Mouse (Mus musculus): ENCODE results near the gene Sun1.
A peak's percentile ranks its signal among the peaks of the same experiment; 100 is the strongest.

Sun1 gene

DNA sequence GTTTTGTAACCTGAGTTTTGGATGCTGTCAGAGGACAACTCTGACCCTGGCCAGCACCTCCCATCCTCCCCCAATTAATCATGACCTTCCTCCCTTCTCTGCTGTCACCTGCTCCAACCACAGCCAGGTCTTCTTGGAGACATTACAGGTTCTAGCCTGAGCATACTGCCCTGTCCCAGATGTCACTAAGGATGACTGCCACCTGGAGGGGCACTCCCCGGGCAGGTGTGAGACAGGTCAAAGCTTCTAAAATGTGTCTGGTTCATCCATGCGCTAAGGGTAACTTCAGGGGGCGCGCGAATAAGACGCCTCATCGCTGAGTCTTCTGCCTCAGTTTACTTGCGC lies 51.3 kb downstream of the Sun1 start:
- no peak for DNase-seq (ENCODE audit: low spot score in 2 of 2)

DNA sequence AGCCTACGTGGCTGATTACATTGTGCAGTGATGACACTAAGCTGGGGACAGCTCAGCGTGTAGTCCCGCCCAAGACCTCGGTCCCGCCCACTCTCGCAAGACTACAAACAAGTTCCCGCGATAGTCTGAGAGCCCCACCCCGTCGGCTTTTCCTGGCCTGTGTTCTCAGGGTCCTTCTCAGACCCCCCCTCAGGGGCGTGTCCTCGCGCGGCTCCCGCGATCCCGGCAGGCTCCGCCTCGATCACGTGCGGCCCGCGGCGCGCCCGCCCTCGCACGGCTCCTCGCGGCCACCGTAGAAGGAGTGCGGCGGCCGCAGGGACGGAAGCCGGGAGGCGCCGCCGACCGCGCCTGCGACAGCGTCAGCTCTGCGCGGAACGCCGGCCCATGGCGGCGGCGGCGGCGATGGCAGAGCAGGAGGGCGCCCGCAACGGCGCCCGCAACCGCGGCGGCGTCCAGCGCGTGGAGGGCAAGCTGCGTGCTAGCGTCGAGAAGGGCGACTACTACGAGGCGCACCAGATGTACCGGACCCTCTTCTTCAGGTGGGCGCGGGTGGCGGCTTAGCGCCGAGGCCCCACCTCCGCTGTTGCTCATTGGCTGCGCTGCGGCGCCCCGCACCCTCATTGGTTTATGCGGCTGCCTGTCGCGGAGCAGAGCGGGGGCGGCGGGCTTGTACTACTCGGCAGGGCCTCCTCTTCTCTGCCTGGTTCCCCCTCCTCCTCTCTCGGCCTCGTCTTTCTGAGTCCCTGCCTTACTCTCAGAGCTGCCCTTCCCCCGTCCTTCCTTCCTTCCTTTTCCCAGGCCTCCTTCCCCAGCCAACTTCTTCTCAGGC lies 51.9 kb downstream of the Sun1 start, which contains the start of gene Get4:
TSS of gene Get4 (plus strand) at position 244 of the 829 bp plus-strand sequence.
- DNase-seq (ENCODE audit: low spot score in 2 of 2) = peak; percentile 95 to 99

DNA sequence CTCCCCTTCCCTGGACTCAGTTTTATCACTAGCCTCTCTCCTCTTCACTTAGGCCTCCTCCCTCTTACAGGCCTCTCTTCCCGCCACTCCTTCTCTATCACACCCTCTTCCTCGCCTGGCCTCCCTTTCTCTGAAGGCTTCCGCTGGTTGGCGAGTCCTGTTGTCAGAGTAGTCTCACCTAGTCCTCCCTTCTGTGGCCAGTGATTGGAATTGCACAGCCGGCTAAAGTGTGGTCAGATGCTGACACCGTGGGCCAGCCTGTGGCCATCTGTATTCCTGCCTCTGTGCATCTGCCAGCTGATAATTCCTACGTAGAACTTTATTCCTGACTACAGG lies 52.4 kb downstream of the Sun1 start:
- peak in 1 of 2 experiments; percentile 56 for DNase-seq (ENCODE audit: low spot score in 2 of 2)

DNA sequence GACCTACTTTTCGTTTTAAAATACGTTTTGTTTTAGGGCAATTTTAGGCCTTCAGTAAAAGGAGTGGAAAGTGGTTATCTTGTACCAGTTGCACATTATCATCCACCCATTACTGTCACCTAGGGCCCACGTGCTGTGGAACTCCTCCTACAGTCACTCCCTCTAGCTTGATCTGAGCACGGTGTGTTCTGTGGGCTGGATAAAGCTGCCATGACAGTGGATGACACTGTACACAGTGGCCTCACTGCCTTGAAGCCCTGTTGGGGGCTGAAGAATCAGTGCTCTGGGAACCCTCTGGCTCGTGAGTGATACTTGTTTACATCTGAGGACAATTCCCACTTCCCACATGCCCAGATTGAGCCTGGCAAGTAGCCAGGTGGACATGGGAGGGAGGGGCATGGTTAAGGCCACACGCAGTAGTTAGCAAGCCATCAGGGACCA lies 52.9 kb downstream of the Sun1 start:
- peak; percentile 36 to 53 for DNase-seq (ENCODE audit: low spot score in 2 of 2)

DNA sequence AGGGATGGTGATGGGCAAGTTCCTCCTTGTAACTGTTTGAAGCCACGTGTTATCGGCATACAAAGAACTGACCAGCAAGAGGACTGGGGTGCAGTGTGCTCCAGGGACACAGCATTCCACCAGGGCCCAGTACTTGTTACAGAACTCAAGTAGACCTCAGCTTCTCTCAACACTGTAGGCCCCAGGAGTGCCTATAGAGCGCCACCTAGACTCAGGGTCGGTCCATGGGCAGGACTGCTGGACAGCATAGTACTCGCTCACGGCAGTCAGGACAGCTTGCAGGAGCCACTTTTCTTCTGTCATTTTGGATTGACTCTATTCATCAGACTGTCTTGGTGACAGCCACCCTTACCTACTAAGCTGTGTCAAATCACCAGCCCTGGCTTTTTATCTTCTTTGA lies 54.5 kb downstream of the Sun1 start:
- no peak for DNase-seq (ENCODE audit: low spot score in 2 of 2)

DNA sequence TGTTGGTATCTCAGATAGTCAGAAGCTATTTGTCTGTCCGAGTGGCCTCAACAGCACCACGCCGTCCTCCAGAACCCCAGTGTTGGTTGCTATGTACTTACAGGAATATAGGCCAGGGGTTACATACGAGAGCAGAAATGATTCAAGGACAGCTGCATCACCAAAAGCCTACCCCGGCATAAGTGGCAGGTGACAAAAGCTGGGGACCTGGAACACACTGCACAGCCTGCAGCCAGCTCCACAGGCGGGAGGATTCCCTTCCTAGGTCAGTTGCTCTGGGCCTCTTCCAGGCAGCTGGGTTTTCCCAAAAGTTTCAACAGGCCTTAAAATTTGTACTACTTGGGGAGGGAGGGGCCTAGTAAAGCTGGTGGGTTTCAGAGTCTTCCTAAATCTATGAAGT lies 55.3 kb downstream of the Sun1 start:
- DNase-seq (ENCODE audit: low spot score in 2 of 2) = no peak

DNA sequence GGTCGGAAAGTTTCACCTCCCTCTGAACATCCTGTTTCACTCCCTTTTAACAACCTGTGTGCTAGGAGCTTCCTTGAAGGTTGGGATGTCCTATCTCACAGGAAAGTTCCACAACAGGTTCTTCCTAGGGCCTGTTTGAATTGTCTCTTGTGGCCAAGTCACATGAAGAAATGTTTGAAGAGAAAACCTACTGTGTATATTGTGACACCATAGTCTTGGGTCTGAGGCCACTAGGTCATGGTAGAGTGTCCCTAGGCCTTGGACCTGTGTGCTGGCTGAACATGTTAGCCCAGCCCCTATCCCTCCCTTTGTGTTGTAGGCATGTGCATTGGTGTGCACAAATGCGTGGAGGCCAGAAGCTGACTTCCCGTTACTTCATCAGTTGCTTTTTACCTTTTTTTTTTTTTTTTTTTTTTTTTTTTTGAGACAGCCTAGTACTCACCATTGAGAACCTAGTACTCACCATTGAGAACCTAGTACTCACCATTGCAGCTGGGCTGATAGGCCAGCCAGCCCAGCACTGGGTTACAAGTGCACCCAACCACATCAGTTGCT lies 55.9 kb downstream of the Sun1 start:
- no peak for DNase-seq (ENCODE audit: low spot score in 2 of 2)

DNA sequence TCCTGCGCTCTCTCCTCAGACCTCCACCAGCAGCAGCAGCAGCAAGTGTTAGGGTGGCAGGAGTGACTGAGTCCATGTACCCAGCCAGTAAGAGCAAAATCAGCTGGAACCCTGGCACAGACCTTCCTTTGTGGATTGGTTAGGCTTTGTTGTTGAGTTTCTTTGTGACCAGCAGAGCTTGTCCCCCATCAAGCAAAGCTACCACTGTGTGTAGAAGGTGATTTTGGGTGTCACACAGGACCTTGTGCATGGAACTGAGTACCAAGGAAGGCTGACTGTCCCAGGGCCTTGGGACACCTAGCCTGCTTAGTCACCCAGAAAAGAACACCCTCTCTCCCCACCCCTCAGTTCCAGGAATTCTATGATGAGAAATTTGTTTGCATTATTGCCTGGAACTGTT lies 56.8 kb downstream of the Sun1 start:
- DNase-seq (ENCODE audit: low spot score in 2 of 2) = no peak

DNA sequence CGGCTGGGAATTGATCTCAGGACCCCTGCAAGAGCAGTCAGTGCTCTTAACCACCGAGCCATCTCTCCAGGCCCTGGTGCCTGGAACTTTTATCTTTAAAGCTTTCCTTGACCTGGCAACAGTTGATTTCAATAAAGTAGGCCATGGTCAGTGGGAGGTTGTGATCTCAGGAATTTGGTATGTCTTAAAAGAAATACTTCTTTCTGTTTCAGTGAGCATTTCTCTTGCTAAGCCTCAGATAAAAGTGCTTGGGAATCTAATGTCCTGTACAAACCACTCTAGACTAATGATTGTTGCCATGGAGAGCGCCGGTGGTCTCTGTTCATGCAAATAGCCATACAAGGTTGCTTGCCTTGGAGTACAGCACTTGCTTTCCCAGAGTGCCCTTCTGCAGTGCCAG lies 57.4 kb downstream of the Sun1 start:
- no peak for DNase-seq (ENCODE audit: low spot score in 2 of 2)

DNA sequence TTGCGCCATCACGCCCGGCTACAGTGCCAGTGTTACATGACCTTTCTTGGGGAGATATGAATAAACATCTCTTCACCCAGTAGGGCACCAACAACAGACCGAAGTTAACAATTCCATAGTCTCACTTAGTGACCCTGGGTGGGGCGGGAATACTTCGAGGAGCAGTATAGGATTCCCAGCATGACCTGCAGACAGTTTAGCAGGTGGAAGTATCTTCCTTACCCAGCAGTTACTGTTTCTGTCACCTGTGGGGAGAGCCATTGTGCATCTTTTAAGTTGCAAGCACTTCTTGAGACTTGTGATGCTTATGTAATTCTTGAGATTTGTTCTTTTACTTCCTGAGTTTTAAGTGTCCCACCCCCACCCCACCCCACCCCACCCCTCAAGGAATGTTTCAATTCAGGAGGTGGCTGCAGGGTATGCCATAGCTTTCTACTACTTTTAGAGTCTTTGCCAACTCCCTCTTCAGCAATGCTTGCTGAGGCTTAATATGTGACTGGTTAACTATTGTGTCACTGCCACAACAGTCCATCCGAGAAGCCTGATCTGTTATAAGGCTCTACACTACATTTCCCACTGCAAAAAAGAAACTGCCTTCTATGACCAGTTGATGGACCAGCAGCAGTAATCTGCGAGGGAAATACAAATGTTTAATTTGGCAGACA lies 58.1 kb downstream of the Sun1 start:
- no peak for DNase-seq (ENCODE audit: low spot score in 2 of 2)

DNA sequence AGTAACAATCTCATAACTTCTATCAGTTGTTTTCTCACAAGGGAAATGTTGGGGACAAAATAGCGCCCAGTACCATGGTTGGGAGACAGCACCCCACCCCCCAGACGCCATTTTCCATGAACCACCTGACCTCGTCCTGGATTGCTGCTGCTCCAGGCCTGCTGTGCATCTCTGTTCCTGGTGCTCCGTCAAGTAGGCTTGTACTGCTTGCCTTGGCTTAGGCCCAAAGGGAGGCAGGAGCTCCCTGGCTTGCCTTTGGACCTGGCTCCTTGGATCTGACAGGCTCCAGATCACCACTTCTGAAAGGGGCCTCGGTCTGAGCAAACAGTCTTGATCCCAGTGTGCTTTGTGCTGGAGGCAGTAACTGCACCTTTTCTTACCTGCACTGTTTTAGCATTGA lies 59.4 kb downstream of the Sun1 start:
- peak in 1 of 2 experiments; percentile 12 for DNase-seq (ENCODE audit: low spot score in 2 of 2)

DNA sequence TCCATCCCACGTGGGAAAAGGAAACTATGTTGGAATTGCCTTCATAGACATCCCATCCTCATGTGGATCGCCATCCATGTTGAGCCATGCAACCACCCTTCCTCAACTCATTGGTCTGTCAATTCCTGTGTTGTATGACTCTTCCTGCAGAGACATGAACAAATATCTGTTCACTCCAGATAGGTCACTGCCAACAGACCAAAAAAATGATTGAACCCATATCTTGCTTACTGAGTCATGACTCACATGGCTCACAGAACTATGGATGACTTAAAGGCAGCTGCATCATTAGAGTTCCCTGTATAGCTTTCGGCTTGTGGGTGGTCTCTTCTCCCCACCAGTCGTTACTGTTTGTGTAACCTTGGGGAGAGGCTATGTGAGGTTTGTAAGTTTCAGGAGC lies 61.0 kb downstream of the Sun1 start:
- no peak for DNase-seq (ENCODE audit: low spot score in 2 of 2)

DNA sequence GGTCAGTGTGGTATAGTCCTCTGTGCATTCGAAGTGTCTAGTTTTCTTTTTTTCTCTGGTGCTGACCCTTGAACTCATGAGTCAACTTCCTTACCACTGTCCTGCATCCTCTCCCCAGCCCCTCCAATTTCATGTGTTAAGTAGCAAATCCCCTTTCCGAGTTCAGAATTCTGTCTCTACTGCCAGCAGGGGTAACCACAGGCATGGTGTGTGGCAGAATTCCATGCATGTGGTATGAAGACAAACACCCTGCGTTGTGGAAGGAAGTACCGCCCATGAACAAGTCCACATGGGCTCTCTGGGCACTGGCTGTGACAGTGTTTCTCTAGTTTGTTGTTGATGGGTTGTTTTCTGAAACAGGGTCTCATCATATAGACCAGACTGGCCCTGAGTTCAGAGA lies 67.2 kb downstream of the Sun1 start:
- DNase-seq (ENCODE audit: low spot score in 2 of 2) = no peak

DNA sequence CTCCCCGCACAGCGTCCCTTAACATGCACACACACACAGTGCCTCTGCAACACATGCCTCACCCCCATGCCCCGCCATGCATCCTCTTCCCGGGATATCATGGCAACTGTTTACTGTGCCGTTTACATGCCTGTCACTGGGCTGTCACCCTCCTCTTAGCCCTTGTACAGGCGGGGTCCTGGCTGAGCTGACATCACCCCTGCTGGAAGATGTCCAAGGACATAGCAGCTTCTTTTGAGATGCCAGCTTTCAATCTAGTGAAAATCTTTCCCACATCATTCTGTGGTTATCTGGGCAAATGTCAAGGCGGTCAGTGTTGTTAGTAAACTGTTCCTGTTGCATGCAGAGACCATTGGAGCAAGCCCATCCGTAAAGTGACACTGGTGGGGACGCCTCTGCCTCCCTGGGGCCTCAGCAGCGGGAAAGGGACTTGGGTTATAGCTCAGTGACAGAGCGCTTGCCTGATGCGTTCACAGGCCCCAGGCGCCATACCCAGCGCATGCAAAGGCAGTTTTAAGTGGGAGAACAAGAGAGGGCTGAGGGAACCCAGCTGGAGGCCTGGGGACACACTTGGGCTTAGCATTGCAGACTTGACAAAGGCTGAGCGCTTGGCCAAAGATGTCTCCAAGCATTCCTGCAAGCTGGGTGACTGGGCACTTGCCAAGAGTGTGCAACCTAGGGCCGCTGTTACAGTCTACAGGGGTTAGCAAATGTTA lies 70.5 kb downstream of the Sun1 start:
- peak in 1 of 2 experiments; percentile 15 for DNase-seq (ENCODE audit: low spot score in 2 of 2)

DNA sequence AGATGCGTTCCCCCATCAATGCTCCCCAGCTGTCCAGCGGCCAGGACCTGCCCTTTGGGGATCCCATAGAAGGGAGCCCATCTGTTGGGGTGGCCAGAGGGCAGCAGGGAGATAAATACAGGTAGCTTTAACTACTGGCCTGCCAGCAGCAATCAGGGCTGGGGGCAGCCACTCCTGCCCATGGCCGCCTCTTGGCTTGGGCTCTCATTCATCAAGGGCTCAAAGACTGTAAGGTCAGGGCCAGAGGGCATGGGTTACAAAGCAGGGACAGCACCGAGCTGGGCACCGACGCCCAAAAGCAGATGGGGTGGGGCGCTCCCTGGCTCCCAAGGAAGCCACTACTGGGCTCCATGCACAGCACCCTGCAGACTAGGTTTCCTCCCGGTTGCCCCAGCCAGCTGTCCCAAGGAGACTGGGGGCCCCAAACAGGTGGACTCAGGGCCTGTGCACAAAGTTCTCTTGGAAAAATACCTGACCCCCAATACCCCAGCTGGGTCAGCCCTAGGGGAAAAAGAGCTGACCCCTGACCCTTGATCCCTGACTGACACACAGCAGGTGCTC lies 71.6 kb downstream of the Sun1 start:
- DNase-seq (ENCODE audit: low spot score in 2 of 2) = peak in 1 of 2 experiments; percentile 12

DNA sequence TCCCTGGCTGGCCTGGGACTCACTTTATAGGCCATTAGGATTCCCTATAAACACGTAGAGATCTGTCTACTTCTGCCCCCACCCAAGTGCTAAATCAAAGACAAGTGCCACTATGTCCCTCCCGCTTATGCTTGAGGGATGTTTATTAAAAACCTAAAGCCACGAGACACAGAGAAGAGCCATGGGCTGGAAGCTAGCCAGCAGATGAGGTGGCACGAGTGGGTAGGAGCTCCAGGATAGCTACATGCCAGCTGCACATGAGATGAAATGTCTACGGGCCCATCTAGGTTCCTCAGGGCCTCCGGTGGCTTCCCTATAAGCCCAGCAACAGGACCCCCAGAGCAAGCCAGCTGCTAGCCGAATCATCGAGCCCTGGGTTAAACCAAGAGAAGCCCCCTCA lies 76.8 kb downstream of the Sun1 start:
- DNase-seq (ENCODE audit: low spot score in 2 of 2) = no peak

DNA sequence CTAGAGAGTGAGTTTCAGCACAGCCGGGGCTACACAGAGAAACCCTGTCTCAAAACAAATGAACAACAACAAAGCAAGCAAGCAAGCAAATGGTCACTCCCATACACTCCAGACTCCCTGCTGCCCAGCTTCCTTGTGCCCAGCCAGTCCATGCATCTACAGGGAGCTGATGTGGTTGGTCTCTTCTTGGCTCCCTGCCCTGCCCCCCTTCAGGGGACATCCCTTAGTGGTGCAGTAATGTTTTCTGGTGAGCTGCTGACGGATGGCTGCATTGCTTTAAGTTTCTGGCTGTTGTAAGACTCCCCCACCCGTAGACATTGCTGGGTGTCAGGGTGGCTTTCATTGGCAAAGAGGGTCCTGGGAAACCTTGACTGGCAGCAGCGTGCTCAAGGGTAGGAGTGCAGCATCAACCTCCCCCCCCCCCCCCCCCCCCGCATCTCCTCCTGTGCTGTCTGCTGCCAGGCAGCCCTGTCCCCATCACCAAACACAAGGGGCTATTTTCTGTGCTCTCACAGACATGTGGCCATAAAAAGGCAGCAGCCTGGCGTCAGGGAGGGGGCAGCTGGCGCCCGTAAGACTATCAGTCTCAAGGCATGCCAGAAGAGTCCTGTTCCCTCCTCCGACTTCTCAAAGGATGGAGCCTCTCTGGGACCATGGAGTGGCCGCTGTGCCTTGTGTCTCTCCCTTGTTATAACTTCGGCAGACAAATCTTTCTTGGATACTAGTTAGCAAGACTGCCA lies 81.1 kb downstream of the Sun1 start:
- peak in 1 of 2 experiments; percentile 15 for DNase-seq (ENCODE audit: low spot score in 2 of 2)

DNA sequence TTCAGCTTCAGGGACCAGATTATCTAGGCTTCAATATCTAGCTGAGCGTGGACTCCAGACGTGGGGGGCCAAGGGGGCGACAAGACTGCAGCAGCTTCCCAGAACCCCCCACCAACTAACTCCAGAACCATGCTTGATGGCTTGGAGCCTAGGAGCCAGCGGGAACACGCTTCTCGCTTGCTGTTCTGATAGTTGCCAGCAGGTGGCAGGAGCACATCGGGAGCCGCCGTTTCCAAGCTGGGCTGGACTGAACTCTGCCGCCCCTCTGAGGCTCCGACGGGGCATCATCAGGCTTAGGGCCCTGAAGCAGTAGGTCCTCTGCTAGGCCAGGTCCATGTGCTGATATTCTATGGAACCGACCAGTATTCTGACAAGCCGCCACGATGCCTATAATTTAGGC lies 81.8 kb downstream of the Sun1 start:
- peak; percentile 83 to 88 for DNase-seq (ENCODE audit: low spot score in 2 of 2)

DNA sequence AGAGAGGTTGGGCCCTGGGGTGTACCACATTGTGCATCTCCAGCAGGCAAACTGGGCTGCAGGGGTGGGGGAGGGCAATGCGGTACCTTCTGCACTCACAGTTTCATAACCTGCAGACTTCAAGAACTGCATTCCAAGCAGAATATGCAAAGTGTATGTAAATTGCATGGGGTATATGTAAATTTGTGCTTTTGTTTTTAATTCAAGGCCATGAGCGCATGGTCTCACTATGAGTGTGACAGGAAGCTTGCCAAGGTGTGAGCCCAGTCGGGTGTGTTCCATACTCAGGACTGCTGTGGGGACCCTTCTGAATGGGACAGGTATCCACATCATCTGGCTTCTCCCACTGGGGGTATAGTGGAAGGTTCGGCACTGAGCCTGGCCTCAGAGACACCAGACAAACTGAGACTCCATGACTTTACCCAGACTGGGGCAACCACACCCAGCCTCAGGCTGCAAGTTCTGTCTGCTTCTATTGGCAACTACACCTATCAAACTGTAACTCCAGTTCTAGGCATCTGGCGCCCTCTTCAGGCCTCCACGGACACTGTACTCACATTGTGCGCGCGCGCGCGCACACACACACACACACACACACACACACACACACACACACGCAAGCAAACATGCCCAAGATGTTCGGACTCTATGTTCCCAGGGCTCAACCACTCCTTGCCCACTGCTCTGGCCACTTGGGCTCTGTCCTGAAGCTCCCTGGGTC lies 83.2 kb downstream of the Sun1 start:
- no peak for DNase-seq (ENCODE audit: low spot score in 2 of 2)

DNA sequence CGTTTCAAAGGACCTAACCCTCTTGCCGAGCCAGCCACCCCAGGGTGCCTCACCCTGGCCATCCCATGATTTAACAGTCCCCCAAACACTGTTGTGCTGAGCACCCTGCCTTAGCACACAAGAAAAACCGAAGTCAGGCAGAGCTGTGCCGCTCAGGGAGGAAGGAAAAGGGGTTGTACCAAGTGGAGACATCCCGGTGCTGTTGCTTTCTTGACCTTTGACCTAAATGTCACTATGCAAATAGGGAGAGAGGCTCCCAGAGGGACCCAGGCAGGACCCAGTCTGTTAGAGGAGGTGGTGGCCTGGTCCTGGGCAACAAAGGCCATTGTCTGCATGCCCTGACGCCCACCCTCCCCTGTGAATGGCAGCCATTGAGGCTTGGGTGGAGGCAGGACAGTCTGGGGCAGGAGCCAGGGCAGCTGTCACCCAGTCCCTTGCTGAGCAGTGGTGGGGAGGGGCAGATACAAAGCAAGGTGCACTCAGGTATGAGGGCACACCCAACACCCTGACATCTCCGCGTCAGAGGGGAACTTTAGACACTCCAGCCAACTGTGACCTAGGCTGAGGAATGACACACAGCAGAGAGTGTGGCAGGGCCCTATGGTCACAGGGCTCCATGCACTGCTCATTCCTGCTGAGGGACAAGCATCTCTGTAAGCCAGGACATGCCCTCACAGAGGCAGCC lies 85.1 kb downstream of the Sun1 start:
- DNase-seq (ENCODE audit: low spot score in 2 of 2) = no peak

All from spleen, postnatal 10 days (tissue).